Mouse (Mus musculus): ENCODE results near the gene Dap.

The Dap gene

GRCm38 (mm10) chr15:31265845-31266244 is 41.7 kb downstream of the Dap start:
- DNase-seq = no peak

- DNase-seq = no peak
Measured at GRCm38 (mm10) chr15:31268148-31268547, 44.0 kb downstream of the Dap start.

GRCm38 (mm10) chr15:31269558-31269957 is 45.4 kb downstream of the Dap start:
- DNase-seq = no peak

- no peak for DNase-seq
Measured at GRCm38 (mm10) chr15:31272695-31273094, 48.6 kb downstream of the Dap start.

GRCm38 (mm10) chr15:31273509-31273908 is 49.4 kb downstream of the Dap start:
- no peak for DNase-seq

GRCm38 (mm10) chr15:31278090-31278489 is 54.0 kb downstream of the Dap start:
- no peak for DNase-seq

GRCm38 (mm10) chr15:31279120-31279519 is 55.0 kb downstream of the Dap start:
- no peak for DNase-seq

GRCm38 (mm10) chr15:31279577-31280004 is 55.5 kb downstream of the Dap start:
- no peak for DNase-seq

- no peak for DNase-seq
Measured at GRCm38 (mm10) chr15:31280059-31280458, 55.9 kb downstream of the Dap start.

GRCm38 (mm10) chr15:31280683-31281082 is 56.6 kb downstream of the Dap start:
- no peak for DNase-seq

- DNase-seq = no peak
Measured at GRCm38 (mm10) chr15:31281830-31282229, 57.7 kb downstream of the Dap start.

GRCm38 (mm10) chr15:31282353-31282752 is 58.2 kb downstream of the Dap start:
- no peak for DNase-seq

- DNase-seq = no peak
Measured at GRCm38 (mm10) chr15:31284142-31284541, 60.0 kb downstream of the Dap start.

- peak; percentile 62 for DNase-seq
Measured at GRCm38 (mm10) chr15:31284922-31285631, 61.0 kb downstream of the Dap start.

- DNase-seq = no peak
Measured at GRCm38 (mm10) chr15:31285695-31286094, 61.6 kb downstream of the Dap start.

- no peak for DNase-seq
Measured at GRCm38 (mm10) chr15:31292627-31293026, 68.5 kb downstream of the Dap start.

- DNase-seq = no peak
Measured at GRCm38 (mm10) chr15:31294311-31294710, 70.2 kb downstream of the Dap start.

- no peak for DNase-seq
Measured at GRCm38 (mm10) chr15:31296882-31297776, 73.0 kb downstream of the Dap start.

GRCm38 (mm10) chr15:31297777-31298137 is 73.6 kb downstream of the Dap start:
- no peak for DNase-seq

- DNase-seq = no peak
Measured at GRCm38 (mm10) chr15:31299258-31299917, 75.3 kb downstream of the Dap start.

- DNase-seq = no peak
Measured at GRCm38 (mm10) chr15:31302293-31302990, 78.3 kb downstream of the Dap start.

- no peak for DNase-seq
Measured at GRCm38 (mm10) chr15:31304302-31304701, 80.2 kb downstream of the Dap start.

- no peak for DNase-seq
Measured at GRCm38 (mm10) chr15:31305181-31305580, 81.1 kb downstream of the Dap start.

Measured in layer of hippocampus, adult 9-11 months (tissue).